Mouse (Mus musculus) brain, embryonic 14.5 days (tissue): Measurements from ENCODE around the gene Tmem178b. TPM values are rescaled to one million over a fixed set of nuclear protein-coding genes. Genes with fewer than 3 reads are reported as not detected.

Experiments
- DNase-seq: peaks from one replicate; pipeline ENCODE4 v3.0.0-alpha.2; 2011; ENCODE audit warnings: low read depth
- CTCF ChIP-seq: fragments of 200-500 bp; IDR thresholded peaks from 2 replicates; pipeline ENCODE4 v1.5.1; 2012; ENCODE audit warnings: inconsistent platforms, mild to moderate bottlenecking, moderate library complexity, borderline replicate concordance; ENCODE audit not compliant: insufficient read depth, insufficient read length; ENCODE audit errors: extremely low read depth
- POLR2A ChIP-seq: fragments of 200-500 bp; IDR thresholded peaks from 2 replicates; pipeline ENCODE4 v1.6.1; 2012; ENCODE audit warnings: mild to moderate bottlenecking, inconsistent platforms, borderline replicate concordance; ENCODE audit not compliant: poor library complexity, insufficient read depth, insufficient read length, severe bottlenecking; ENCODE audit errors: extremely low read depth
- polyA plus RNA-seq: library from polyadenylated mRNA; depleted of rRNA; stranded (reverse); fragments of >200 nt; gene quantifications from 2 replicates; pipeline ENCODE4 v1.2.3, GENCODE M21; 2012

The Tmem178b gene
- polyA plus RNA-seq, 1 experiment: 84.9 TPM

- no peak for TF ChIP-seq CTCF
- TF ChIP-seq POLR2A: no peak
Observed at GRCm38 (mm10) chr6:40137346-40137745, 264.3 kb downstream of the Tmem178b start.

GRCm38 (mm10) chr6:40137831-40138520 is 264.9 kb downstream of the Tmem178b start:
- DNase-seq: peak; percentile 67
- TF ChIP-seq POLR2A (no peak), CTCF (no peak)

More at GRCm38 (mm10) chr6:40137346-40137745, 264.3 kb downstream of the Tmem178b start:
- DNase-seq: peak; percentile 75

- DNase-seq: peak; percentile 67
- TF ChIP-seq POLR2A (no peak), CTCF (no peak)
Observed at GRCm38 (mm10) chr6:40142582-40142981, 269.5 kb downstream of the Tmem178b start.

GRCm38 (mm10) chr6:40144371-40144770 is 271.3 kb downstream of the Tmem178b start:
- TF ChIP-seq CTCF (no peak), POLR2A (no peak)
- peak; percentile 41 for DNase-seq

- DNase-seq: no peak
- TF ChIP-seq POLR2A (no peak), CTCF (no peak)
Observed at GRCm38 (mm10) chr6:40145601-40146000, 272.5 kb downstream of the Tmem178b start.

GRCm38 (mm10) chr6:40152241-40152640 is 279.2 kb downstream of the Tmem178b start:
- peak; percentile 35 for DNase-seq
- TF ChIP-seq CTCF (no peak), POLR2A (no peak)

- no peak for TF ChIP-seq CTCF
- no peak for TF ChIP-seq POLR2A
- DNase-seq: no peak
Observed at GRCm38 (mm10) chr6:40161381-40161780, 288.3 kb downstream of the Tmem178b start.

- DNase-seq: peak; percentile 30
- TF ChIP-seq CTCF (no peak), POLR2A (no peak)
Observed at GRCm38 (mm10) chr6:40173559-40173958, 300.5 kb downstream of the Tmem178b start.

- TF ChIP-seq CTCF (no peak), POLR2A (no peak)
- DNase-seq: no peak
Observed at GRCm38 (mm10) chr6:40177870-40178269, 304.8 kb downstream of the Tmem178b start.

GRCm38 (mm10) chr6:40180551-40180950 is 307.5 kb downstream of the Tmem178b start:
- peak; percentile 42 for DNase-seq
- TF ChIP-seq CTCF: no peak
- no peak for TF ChIP-seq POLR2A

GRCm38 (mm10) chr6:40200661-40201060 is 327.6 kb downstream of the Tmem178b start:
- DNase-seq: no peak
- TF ChIP-seq POLR2A (no peak), CTCF (no peak)

GRCm38 (mm10) chr6:40202602-40203001 is 329.5 kb downstream of the Tmem178b start:
- peak; percentile 51 for DNase-seq
- TF ChIP-seq CTCF (no peak), POLR2A (no peak)
